Mouse (Mus musculus) thymus, postnatal 14 days (tissue): ENCODE data around the gene Gpr39.

Experiments
- DNase-seq: peaks from one replicate; pipeline ENCODE4 v3.0.0; 2021

Gpr39 gene

GRCm38 (mm10) chr1:125701101-125701590 is 24.4 kb downstream of the Gpr39 start:
- no peak for DNase-seq

- no peak for DNase-seq
These were observed 25.0 kb downstream of the Gpr39 start for GRCm38 (mm10) chr1:125701773-125702172.

GRCm38 (mm10) chr1:125702326-125702725 is 25.5 kb downstream of the Gpr39 start:
- DNase-seq, result no peak

- DNase-seq, result no peak
These were observed 28.6 kb downstream of the Gpr39 start for GRCm38 (mm10) chr1:125705412-125705811.

- no peak for DNase-seq
These were observed 38.5 kb downstream of the Gpr39 start for GRCm38 (mm10) chr1:125715286-125715685.

- no peak for DNase-seq
These were observed 39.4 kb downstream of the Gpr39 start for GRCm38 (mm10) chr1:125716241-125716640.

GRCm38 (mm10) chr1:125717906-125718305 is 41.1 kb downstream of the Gpr39 start:
- DNase-seq, result no peak

- no peak for DNase-seq
These were observed 42.3 kb downstream of the Gpr39 start for GRCm38 (mm10) chr1:125719127-125719526.

GRCm38 (mm10) chr1:125721104-125721758 is 44.4 kb downstream of the Gpr39 start:
- DNase-seq, result no peak

GRCm38 (mm10) chr1:125724304-125724703 is 47.5 kb downstream of the Gpr39 start:
- DNase-seq, result no peak

GRCm38 (mm10) chr1:125729025-125729565 is 52.3 kb downstream of the Gpr39 start:
- DNase-seq, result no peak

- DNase-seq, result peak; percentile 7
These were observed 53.1 kb downstream of the Gpr39 start for GRCm38 (mm10) chr1:125729731-125730536.

GRCm38 (mm10) chr1:125730537-125730880 is 53.7 kb downstream of the Gpr39 start:
- DNase-seq, result no peak

- no peak for DNase-seq
These were observed 55.1 kb downstream of the Gpr39 start for GRCm38 (mm10) chr1:125731854-125732253.

- no peak for DNase-seq
These were observed 68.0 kb downstream of the Gpr39 start for GRCm38 (mm10) chr1:125744766-125745165.

- no peak for DNase-seq
These were observed 78.7 kb downstream of the Gpr39 start for GRCm38 (mm10) chr1:125755335-125755996.

GRCm38 (mm10) chr1:125759972-125760695 is 83.3 kb downstream of the Gpr39 start:
- DNase-seq, result no peak

GRCm38 (mm10) chr1:125760696-125761025 is 83.9 kb downstream of the Gpr39 start:
- DNase-seq, result no peak

- DNase-seq, result no peak
These were observed 85.3 kb downstream of the Gpr39 start for GRCm38 (mm10) chr1:125762076-125762475.

- DNase-seq, result peak; percentile 49
These were observed 113.0 kb downstream of the Gpr39 start for GRCm38 (mm10) chr1:125789804-125790203.

GRCm38 (mm10) chr1:125800506-125800905 is 123.7 kb downstream of the Gpr39 start:
- no peak for DNase-seq

- DNase-seq, result peak; percentile 35
These were observed 131.6 kb downstream of the Gpr39 start for GRCm38 (mm10) chr1:125808426-125808825.
